Mouse (Mus musculus) small intestine, adult 2 months (tissue): ENCODE data around the gene Slc4a1ap.

Source experiments
- CTCF ChIP-seq: fragments of 200-500 bp; IDR thresholded peaks from 2 replicates; pipeline ENCODE4 v1.5.1; 2012; ENCODE audit warnings: low read depth, mild to moderate bottlenecking, control low read depth, inconsistent platforms, low read length, moderate library complexity, mixed read lengths; ENCODE audit not compliant: insufficient replicate concordance, insufficient read length; ENCODE audit errors: extremely low read depth
- POLR2A ChIP-seq: fragments of 200-500 bp; IDR thresholded peaks from 2 replicates; pipeline ENCODE4 v1.6.1; 2012; ENCODE audit warnings: low read depth, mild to moderate bottlenecking, control low read depth, inconsistent platforms, low read length, moderate library complexity

DNA sequence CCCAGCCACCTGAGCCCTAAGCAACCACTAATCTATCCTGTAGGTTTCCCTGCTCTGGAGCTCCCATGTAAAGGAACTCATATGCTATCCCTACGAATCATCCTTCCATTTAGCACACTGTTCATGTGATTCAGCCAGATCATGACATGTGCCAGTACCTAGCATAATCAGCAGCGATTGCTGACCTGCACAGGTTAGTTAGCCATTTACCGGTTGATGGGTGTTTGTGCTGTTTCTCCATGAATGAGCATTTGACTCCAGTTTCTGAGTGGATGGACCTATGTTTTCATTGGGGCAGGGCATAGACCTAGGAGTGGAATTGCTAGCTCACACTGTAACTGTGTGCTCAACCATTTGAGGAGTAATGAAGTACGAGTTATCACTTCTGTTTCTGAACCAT is 58.7 kb downstream of the Slc4a1ap start:
- no peak for TF ChIP-seq POLR2A
- TF ChIP-seq CTCF: no peak
